Mouse (Mus musculus) layer of hippocampus, adult 6 months (tissue): ENCODE measurements around the gene Pelo. TPM values are rescaled to one million over a fixed set of nuclear protein-coding genes. Genes with fewer than 3 reads are reported as not detected.

ENCODE experiments used
- long read RNA-seq, 2 experiments: library from polyadenylated mRNA; unstranded; transcript quantifications; one replicate each; pipeline ENCODE4 v2.0.0; 2019 to 2020
- polyA plus RNA-seq: library from polyadenylated mRNA; unstranded; fragments of <200 nt; fragmentation: Nextera tagmentation; gene quantifications from 2 replicates; pipeline ENCODE4 v1.2.3, GENCODE M21; 2021

Pelo gene
- 1.6 and 1.8 TPM in 2 replicates for polyA plus RNA-seq
- long read RNA-seq, experiment 1, transcript Pelo-201 (2 exons, 1,600 nt): major isoform, 5 of 5 reads
- long read RNA-seq, experiment 1, partial matches to known transcripts: 0 of 5 reads
- long read RNA-seq, experiment 1, other reads (novel, unspliced or antisense): 0 of 5 reads
- long read RNA-seq, experiment 2, transcript Pelo-201 (2 exons, 1,600 nt): major isoform, 6 of 6 reads
- long read RNA-seq, experiment 2, partial matches to known transcripts: 0 of 6 reads
- long read RNA-seq, experiment 2, other reads (novel, unspliced or antisense): 0 of 6 reads

DNA sequence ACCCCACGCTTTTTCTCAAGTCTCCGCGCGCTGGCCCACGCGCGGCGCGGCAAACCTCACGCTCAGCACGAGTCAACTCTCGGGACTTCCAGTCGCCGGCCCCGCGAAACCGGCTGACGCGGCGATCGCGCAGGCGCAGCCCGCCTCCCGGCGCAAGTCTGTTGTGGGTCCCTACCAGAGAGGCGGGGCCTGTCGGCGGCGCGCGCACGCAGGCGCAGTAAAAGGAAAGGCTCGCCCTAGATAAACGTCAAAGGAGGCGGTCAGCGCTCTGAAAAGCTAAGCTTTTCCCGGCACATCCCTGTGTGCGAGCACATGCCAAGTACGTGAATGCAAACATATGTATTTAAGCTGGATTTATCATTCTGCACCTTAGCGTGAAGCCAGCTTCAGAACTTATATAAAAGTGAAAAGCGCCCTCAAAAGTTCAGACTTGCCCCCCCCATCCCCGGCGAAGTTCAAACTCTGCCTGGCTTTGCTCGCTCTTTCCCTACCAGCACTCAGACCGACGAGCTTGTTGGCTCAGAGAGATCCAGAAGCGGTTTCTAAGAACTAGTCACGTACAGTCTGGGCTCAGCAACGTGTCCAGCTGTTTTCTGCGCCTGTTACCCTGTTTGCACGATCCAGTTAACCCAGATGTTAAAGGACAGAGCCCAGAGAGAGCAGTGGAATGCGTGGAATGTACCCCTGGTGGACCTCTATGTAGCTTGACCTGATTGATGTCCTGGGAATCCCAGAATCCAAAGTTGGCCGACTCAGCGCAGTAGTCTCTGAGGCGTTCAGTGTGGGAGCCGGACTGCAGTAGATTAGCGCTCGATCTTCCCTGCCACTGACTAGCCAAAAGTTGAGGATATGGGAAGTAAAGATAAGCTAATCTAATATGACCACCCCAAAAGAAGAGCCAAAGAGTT, at the start of gene Pelo:
Pelo (minus strand) TSS at position 118 of the 908 bp plus-strand sequence.

DNA sequence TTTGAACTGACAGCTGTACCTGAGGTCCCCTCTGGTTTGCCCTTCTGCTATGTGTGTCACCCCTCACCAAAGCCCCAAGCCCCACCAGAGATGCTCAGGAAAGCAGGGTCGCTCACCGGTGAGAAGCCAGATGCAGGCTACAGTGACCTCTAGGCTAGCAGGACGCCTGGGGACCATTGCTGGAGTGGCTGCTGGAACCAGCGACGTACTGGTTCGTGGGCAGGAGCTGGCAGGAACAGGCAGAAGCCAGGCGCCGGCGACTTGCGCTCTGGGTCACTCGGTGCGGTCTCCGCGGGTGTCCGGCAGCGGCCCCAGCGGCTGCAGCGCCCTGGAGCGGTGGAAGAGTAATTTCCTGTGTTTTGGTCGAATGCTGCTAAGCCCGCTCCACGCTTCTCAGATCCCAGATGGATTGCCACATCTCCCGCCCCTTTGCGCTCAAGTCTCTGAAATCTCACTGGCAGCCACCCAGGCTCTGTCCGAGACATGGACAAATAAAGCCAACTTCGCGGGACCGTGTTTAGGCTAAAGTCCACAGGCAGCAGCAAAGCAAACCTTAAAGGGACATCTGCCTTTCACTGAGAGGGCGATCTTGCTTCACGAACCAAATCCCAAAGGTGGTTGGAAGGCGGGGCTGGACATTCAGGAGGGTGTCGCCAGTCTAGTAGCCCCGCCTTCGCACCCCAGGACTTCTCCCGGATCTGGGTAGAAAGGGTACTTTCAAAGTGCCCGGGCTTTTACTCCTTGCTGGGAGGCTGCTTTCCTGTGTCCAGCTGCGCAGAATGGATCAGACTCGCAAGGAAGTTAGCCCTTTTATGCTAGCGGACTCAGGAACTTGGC, 11.6 kb upstream of the Pelo start, which contains the start of the genes Gm49395 and Itga1:
Gm49395 (minus strand) TSS at position 567 of the 837 bp plus-strand sequence.
Itga1 (minus strand) TSS at position 610 of the 837 bp plus-strand sequence.

Other genes with a start within 250 kb of the Pelo start
- 0.03 and 0.24 TPM in 2 replicates for gene Itga2, start 158.1 kb downstream of the Pelo start, polyA plus RNA-seq
- gene Gm49395, start 11.7 kb upstream of the Pelo start, polyA plus RNA-seq: 1.8 and 4.4 TPM in 2 replicates
- 0.92 and 1.0 TPM in 2 replicates for gene Itga1, start 11.8 kb upstream of the Pelo start, polyA plus RNA-seq